Mouse (Mus musculus) E14TG2a.4 (cell line): ENCODE results near the gene Nfib.

ENCODE experiments used
- H3K27me3 ChIP-seq: 2 replicates; pipeline ENCODE4 v1.6.1; 2014; ENCODE audit warnings: low read length, control low read depth; ENCODE audit not compliant: insufficient read depth
- H3K36me3 ChIP-seq: 2 replicates; pipeline ENCODE4 v1.6.1; 2014; ENCODE audit warnings: low read length, control low read depth; ENCODE audit not compliant: insufficient read depth
- H3K4me1 ChIP-seq: replicated peaks from 2 replicates; pipeline ENCODE4 v1.6.1; 2014; ENCODE audit warnings: low read depth, low read length, control low read depth
- H3K4me3 ChIP-seq: replicated peaks from 2 replicates; pipeline ENCODE4 v1.5.1; 2014; ENCODE audit warnings: mild to moderate bottlenecking, low read length
- H3K9me3 ChIP-seq: 2 replicates; pipeline ENCODE4 v1.6.1; 2014; ENCODE audit warnings: low read length, control low read depth
- CTCF ChIP-seq: conservative IDR thresholded peaks from 2 replicates; pipeline ENCODE4 v1.5.1; 2014; ENCODE audit warnings: low read length
- NANOG ChIP-seq: IDR thresholded peaks from 2 replicates; pipeline ENCODE4 v1.6.1; 2014; ENCODE audit warnings: borderline replicate concordance, low read length, mixed read lengths
- POU5F1 ChIP-seq: IDR thresholded peaks from 2 replicates; pipeline ENCODE4 v1.6.1; 2014; ENCODE audit warnings: low read length, borderline replicate concordance

Nfib gene

DNA sequence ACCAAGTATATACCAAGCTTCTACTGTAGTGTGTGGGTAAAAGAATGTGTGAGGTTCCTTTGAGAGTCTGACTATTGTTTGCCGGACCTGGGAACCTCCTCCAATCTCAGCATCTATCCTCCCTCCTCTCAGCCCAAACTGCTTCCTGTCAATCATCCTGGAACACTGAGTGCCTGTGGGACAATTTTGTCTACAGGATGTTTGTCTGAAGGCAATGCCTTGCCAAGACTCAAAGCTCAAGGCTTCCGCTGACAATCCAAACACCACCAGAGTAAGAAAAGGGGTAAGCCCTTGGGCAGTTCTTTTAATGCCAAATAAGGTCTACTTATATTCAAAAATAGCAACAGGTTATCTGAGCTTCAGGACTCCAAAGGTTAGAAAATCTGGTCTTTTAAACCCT, 459.3 kb downstream of the Nfib start:
- Histone ChIP-seq H3K4me1 (no peaks in the 10 kb centered on the region; the same call in 1 of the 2 replicates), H3K27me3 (no peaks in the 10 kb centered on the region), H3K4me3 (no peak overlapping the region), H3K9me3 (peaks cover 2% of the 10 kb centered on the region; the same call in 1 of the 2 replicates), H3K36me3 (no peaks in the 10 kb centered on the region)
- no peak for TF ChIP-seq NANOG
- TF ChIP-seq POU5F1 = no peak
- no peak for TF ChIP-seq CTCF
